Mouse (Mus musculus) macrophage (primary cell): Measurements from ENCODE around the gene Csnk1e. TPM values are rescaled to one million over a fixed set of nuclear protein-coding genes. Genes with fewer than 3 reads are reported as not detected.
A peak's percentile ranks its signal among the peaks of the same experiment; 100 is the strongest.
"Not testable (repeated sequence)": the region's sequence is repeated elsewhere in the genome, so short reads cannot be mapped to it uniquely, and the experiment has no call there.

Experiments used
- H3K27ac ChIP-seq: fragments of 350-480 bp; formaldehyde crosslinking; 2 replicates; pipeline ENCODE4 v1.9.0; 2021
- H3K36me3 ChIP-seq: fragments of 350-480 bp; formaldehyde crosslinking; 2 replicates; pipeline ENCODE4 v1.9.0; 2021; ENCODE audit errors: inconsistent target
- H3K4me3 ChIP-seq: fragments of 350-480 bp; formaldehyde crosslinking; 2 replicates; pipeline ENCODE4 v1.9.0; 2021; ENCODE audit errors: inconsistent target
- H3K79me2 ChIP-seq: fragments of 350-480 bp; formaldehyde crosslinking; 2 replicates; pipeline ENCODE4 v1.9.0; 2021; ENCODE audit errors: inconsistent target
- WGBS: methylation state at CpG from one replicate; pipeline ENCODE4 v1.1.7; 2026; ENCODE audit warnings: inconsistent platforms; ENCODE audit not compliant: missing documents; 5-methylcytosine and 5-hydroxymethylcytosine counted together
- polyA plus RNA-seq: library from polyadenylated mRNA; stranded (reverse); fragments of 250-400 nt; gene quantifications from 3 replicates; pipeline ENCODE4 v1.2.4, GENCODE M21; 2018; ENCODE audit warnings: inconsistent platforms

Csnk1e gene
- polyA plus RNA-seq, 1 experiment from 2014 or later = 37.6 TPM

GRCm38 (mm10) chr15:79466601-79467286 is 11.4 kb upstream of the Csnk1e start:
- no peaks in the 10 kb centered on the region for H3K36me3 ChIP-seq
- no peak overlapping the region for H3K4me3 ChIP-seq
- WGBS = 12% methylated on average over 18 of the region's 18 CpGs

GRCm38 (mm10) chr15:79456546-79456945 is 1.2 kb upstream of the Csnk1e start:
- no peak overlapping the region for H3K4me3 ChIP-seq
- 0 out of 2 replicates have a peak overlapping the region, but pooled peaks have one; percentile 12 for H3K27ac ChIP-seq
- H3K36me3 ChIP-seq = no peaks in the 10 kb centered on the region
- WGBS = 43% methylated on average over 6 of the region's 6 CpGs
- H3K79me2 ChIP-seq = no peaks in the 10 kb centered on the region

More at GRCm38 (mm10) chr15:79466601-79467286, 11.4 kb upstream of the Csnk1e start:
- no peak overlapping the region for H3K27ac ChIP-seq
- H3K79me2 ChIP-seq = no peaks in the 10 kb centered on the region

GRCm38 (mm10) chr15:79456104-79456503 is 738 bp upstream of the Csnk1e start:
- H3K4me3 ChIP-seq, H3K79me2 ChIP-seq, H3K36me3 ChIP-seq: not testable (repeated sequence)
- 85% methylated on average over 5 of the region's 6 CpGs for WGBS
- H3K27ac ChIP-seq = 0 out of 2 replicates have a peak overlapping the region, but pooled peaks have one; percentile 12

- H3K27ac ChIP-seq = no peak overlapping the region
- WGBS = 92% methylated on average over 4 of the region's 4 CpGs
- no peaks in the 10 kb centered on the region for H3K36me3 ChIP-seq
- no peaks in the 10 kb centered on the region for H3K79me2 ChIP-seq
- H3K4me3 ChIP-seq = no peak overlapping the region
Observed at GRCm38 (mm10) chr15:79453831-79454230, 1.5 kb downstream of the Csnk1e start.

GRCm38 (mm10) chr15:79448041-79448440 is 7.3 kb downstream of the Csnk1e start:
- H3K4me3 ChIP-seq = no peak overlapping the region
- no peaks in the 10 kb centered on the region for H3K36me3 ChIP-seq
- no peak overlapping the region for H3K27ac ChIP-seq
- WGBS = 100% methylated on average over 2 of the region's 3 CpGs
- H3K79me2 ChIP-seq = no peaks in the 10 kb centered on the region

- Histone ChIP-seq H3K36me3 (no peaks in the 10 kb centered on the region), H3K27ac (peak overlapping the region; percentile 57)
- 60% methylated on average over 7 of the region's 8 CpGs for WGBS
Observed at GRCm38 (mm10) chr15:79445786-79446654, 9.3 kb downstream of the Csnk1e start.

GRCm38 (mm10) chr15:79443856-79444410 is 11.4 kb downstream of the Csnk1e start:
- Histone ChIP-seq H3K27ac (no peak overlapping the region), H3K79me2 (peaks cover 25% of the 10 kb centered on the region), H3K4me3 (no peak overlapping the region), H3K36me3 (no peaks in the 10 kb centered on the region)
- 83% methylated on average over 6 of the region's 7 CpGs for WGBS

More at GRCm38 (mm10) chr15:79445786-79446654, 9.3 kb downstream of the Csnk1e start:
- peaks cover 4% of the 10 kb centered on the region; the same call in 1 of the 2 replicates for H3K79me2 ChIP-seq
- no peak overlapping the region for H3K4me3 ChIP-seq

GRCm38 (mm10) chr15:79442961-79443518 is 12.3 kb downstream of the Csnk1e start:
- Histone ChIP-seq H3K36me3 (no peaks in the 10 kb centered on the region), H3K27ac (no peak overlapping the region), H3K79me2 (peaks cover 34% of the 10 kb centered on the region), H3K4me3 (no peak overlapping the region)
- WGBS = 96% methylated on average over 9 of the region's 9 CpGs

- Histone ChIP-seq H3K4me3 (peak overlapping the region; percentile 29), H3K79me2 (peaks cover 42% of the 10 kb centered on the region), H3K27ac (no peak overlapping the region), H3K36me3 (peaks cover 7% of the 10 kb centered on the region; the same call in 1 of the 2 replicates)
- WGBS = 28% methylated on average over 6 of the region's 6 CpGs
Observed at GRCm38 (mm10) chr15:79442257-79442611, 13.1 kb downstream of the Csnk1e start.

- Histone ChIP-seq H3K4me3 (peak overlapping the region; percentile 47), H3K36me3 (peaks cover 10% of the 10 kb centered on the region; the same call in 1 of the 2 replicates), H3K27ac (0 out of 2 replicates have a peak overlapping the region, but pooled peaks have one; percentile 19), H3K79me2 (peaks cover 48% of the 10 kb centered on the region)
- WGBS = 1% methylated on average over 65 of the region's 107 CpGs
Observed at GRCm38 (mm10) chr15:79441331-79442256, 13.8 kb downstream of the Csnk1e start.

GRCm38 (mm10) chr15:79440651-79441330 is 14.6 kb downstream of the Csnk1e start:
- 0 out of 2 replicates have a peak overlapping the region, but pooled peaks have one; percentile 19 for H3K27ac ChIP-seq
- 15% methylated on average over 11 of the region's 11 CpGs for WGBS
- peak overlapping the region; percentile 47 for H3K4me3 ChIP-seq

GRCm38 (mm10) chr15:79440223-79440622 is 15.1 kb downstream of the Csnk1e start:
- no peak overlapping the region; the same call in 1 of the 2 replicates for H3K4me3 ChIP-seq
- H3K79me2 ChIP-seq = peaks cover 62% of the 10 kb centered on the region
- peaks cover 10% of the 10 kb centered on the region; the same call in 1 of the 2 replicates for H3K36me3 ChIP-seq
- 6% methylated on average over 3 of the region's 4 CpGs for WGBS
- H3K27ac ChIP-seq = no peak overlapping the region

More at GRCm38 (mm10) chr15:79440651-79441330, 14.6 kb downstream of the Csnk1e start:
- Histone ChIP-seq H3K79me2 (peaks cover 56% of the 10 kb centered on the region), H3K36me3 (peaks cover 10% of the 10 kb centered on the region; the same call in 1 of the 2 replicates)

GRCm38 (mm10) chr15:79439386-79439785 is 16.0 kb downstream of the Csnk1e start:
- H3K36me3 ChIP-seq = peaks cover 10% of the 10 kb centered on the region; the same call in 1 of the 2 replicates
- no peak overlapping the region for H3K27ac ChIP-seq
- 94% methylated on average over 4 of the region's 4 CpGs for WGBS
- H3K79me2 ChIP-seq = peaks cover 70% of the 10 kb centered on the region
- no peak overlapping the region for H3K4me3 ChIP-seq
